Mouse (Mus musculus) midbrain, postnatal 0 days (tissue): ENCODE results near the gene 2900026A02Rik. TPM values are rescaled to one million over a fixed set of nuclear protein-coding genes. Genes with fewer than 3 reads are reported as not detected.

Source experiments
- ATAC-seq: fragments of 200-750 bp; cut with Nextera tagmentation; 2 replicates; pipeline ENCODE4 v1.8.0; 2017; ENCODE audit warnings: moderate number of reproducible peaks, mild to moderate bottlenecking, moderate TSS enrichment, moderate library complexity; ENCODE audit not compliant: low FRiP score
- DNase-seq: peaks from one replicate; pipeline ENCODE4 v3.0.0-alpha.2; 2015; ENCODE audit warnings: low spot score
- H3K27ac ChIP-seq: fragments of 300-500 bp; sonication (generic); 2 replicates; pipeline ENCODE4 v1.5.1; 2014; ENCODE audit warnings: low read depth, mild to moderate bottlenecking, low read length, mixed read lengths
- H3K27me3 ChIP-seq: fragments of 300-500 bp; sonication (generic); 2 replicates; pipeline ENCODE4 v1.6.1; 2014; ENCODE audit warnings: low read length, control low read depth, mixed read lengths; ENCODE audit not compliant: insufficient read depth
- H3K36me3 ChIP-seq: fragments of 300-500 bp; sonication (generic); 2 replicates; pipeline ENCODE4 v1.6.1; 2014; ENCODE audit warnings: low read length, control low read depth, mixed read lengths; ENCODE audit not compliant: insufficient read depth
- H3K4me1 ChIP-seq: fragments of 300-500 bp; sonication (generic); 2 replicates; pipeline ENCODE4 v1.6.1; 2014; ENCODE audit warnings: mild to moderate bottlenecking, control low read depth, antibody characterized with exemption, low read length, mixed read lengths; ENCODE audit not compliant: insufficient read depth
- H3K4me2 ChIP-seq: fragments of 300-500 bp; sonication (generic); 2 replicates; pipeline ENCODE4 v1.6.1; 2014; ENCODE audit warnings: low read depth, mild to moderate bottlenecking, low read length, mixed read lengths; ENCODE audit not compliant: poor library complexity, severe bottlenecking
- H3K4me3 ChIP-seq: fragments of 300-500 bp; sonication (generic); 2 replicates; pipeline ENCODE4 v1.5.1; 2014; ENCODE audit warnings: low read depth, mild to moderate bottlenecking, low read length, moderate library complexity
- H3K9ac ChIP-seq: fragments of 300-500 bp; sonication (generic); replicated peaks from 2 replicates; pipeline ENCODE4 v1.6.1; 2014; ENCODE audit warnings: mild to moderate bottlenecking, low read length, moderate library complexity, mixed read lengths; ENCODE audit not compliant: poor library complexity, severe bottlenecking
- H3K9me3 ChIP-seq: fragments of 300-500 bp; sonication (generic); 2 replicates; pipeline ENCODE4 v1.6.1; 2016; ENCODE audit warnings: low read length, control low read depth
- CTCF ChIP-seq: IDR thresholded peaks from 2 replicates; pipeline ENCODE4 v1.5.1; 2016; ENCODE audit warnings: antibody characterized with exemption, mild to moderate bottlenecking
- WGBS: fragments of 180-500 bp; shearing (Covaris S2); extraction: QIAGEN DNeasy Blood & Tissue Kit; methylation state at CpG from one replicate; pipeline ENCODE4 v1.1.7; 2014; 5-methylcytosine and 5-hydroxymethylcytosine counted together
- polyA plus RNA-seq: library from polyadenylated mRNA; unstranded; fragments of >200 nt; fragmentation: Nextera tagmentation; extraction: Ambion mirVana; gene quantifications from 2 replicates; pipeline ENCODE4 v1.2.1, GENCODE M21; 2015
- total RNA-seq: library from RNA; depleted of rRNA; stranded (reverse); fragments of >200 nt; gene quantifications from 2 replicates; pipeline ENCODE4 v1.2.3, GENCODE M21; 2014

The 2900026A02Rik gene
- total and polyA plus RNA-seq, 2 experiments from 2014 or later = 3.8 to 11.8 TPM

- no peaks in the 10 kb centered on the region for H3K36me3 ChIP-seq
- H3K4me1 ChIP-seq = peaks cover 9% of the 10 kb centered on the region; the same call in 1 of the 2 replicates
- peak overlapping the region; percentile 96 for H3K4me2 ChIP-seq
- peak overlapping the region; percentile 70 for H3K9ac ChIP-seq
- H3K9me3 ChIP-seq = no peaks in the 10 kb centered on the region
- ATAC-seq = peak; percentile 39
- no peaks in the 10 kb centered on the region for H3K27me3 ChIP-seq
- peak overlapping the region; percentile 71 for H3K27ac ChIP-seq
- TF ChIP-seq CTCF = no peak
- H3K4me3 ChIP-seq = peak overlapping the region; percentile 53
- DNase-seq = no peak
- WGBS = 63% methylated on average over 7 of the region's 7 CpGs
These were observed 81.8 kb downstream of the 2900026A02Rik start for GRCm38 (mm10) chr5:113139064-113139726.

- H3K4me1 ChIP-seq = peaks cover 9% of the 10 kb centered on the region; the same call in 1 of the 2 replicates
- TF ChIP-seq CTCF = peak; percentile 61
- peak overlapping the region; percentile 53 for H3K4me3 ChIP-seq
- H3K27me3 ChIP-seq = no peaks in the 10 kb centered on the region
- ATAC-seq = peak; percentile 50; the same call in 1 of the 2 replicates
- H3K9me3 ChIP-seq = no peaks in the 10 kb centered on the region
- H3K4me2 ChIP-seq = peak overlapping the region; percentile 96
- H3K9ac ChIP-seq = peak overlapping the region; percentile 70
- DNase-seq = peak; percentile 58
- peak overlapping the region; percentile 71 for H3K27ac ChIP-seq
- WGBS = 0% methylated on average over 42 of the region's 43 CpGs
- no peaks in the 10 kb centered on the region for H3K36me3 ChIP-seq
These were observed 82.5 kb downstream of the 2900026A02Rik start for GRCm38 (mm10) chr5:113138319-113139063.

- DNase-seq (no peak), ATAC-seq (no peak)
- Histone ChIP-seq H3K4me2 (peak overlapping the region; percentile 96), H3K27me3 (no peaks in the 10 kb centered on the region), H3K36me3 (no peaks in the 10 kb centered on the region), H3K9me3 (no peaks in the 10 kb centered on the region), H3K4me3 (peak overlapping the region; percentile 53), H3K4me1 (peaks cover 9% of the 10 kb centered on the region; the same call in 1 of the 2 replicates), H3K9ac (peak overlapping the region; percentile 70), H3K27ac (peak overlapping the region; percentile 71; the same call in 1 of the 2 replicates)
- TF ChIP-seq CTCF = no peak
- WGBS = 15% methylated on average over 36 of the region's 36 CpGs
These were observed 83.2 kb downstream of the 2900026A02Rik start for GRCm38 (mm10) chr5:113137691-113138318.

GRCm38 (mm10) chr5:113136951-113137487 lies 84.0 kb downstream of the 2900026A02Rik start:
- ATAC-seq (no peak), DNase-seq (no peak)
- TF ChIP-seq CTCF = no peak
- WGBS = 73% methylated on average over 13 of the region's 13 CpGs
- Histone ChIP-seq H3K4me3 (peak overlapping the region; percentile 53), H3K4me2 (peak overlapping the region; percentile 96), H3K27me3 (no peaks in the 10 kb centered on the region), H3K9me3 (no peaks in the 10 kb centered on the region), H3K9ac (peak overlapping the region; percentile 70; the same call in 1 of the 2 replicates), H3K4me1 (peaks cover 9% of the 10 kb centered on the region; the same call in 1 of the 2 replicates), H3K27ac (peak overlapping the region; percentile 71; the same call in 1 of the 2 replicates), H3K36me3 (no peaks in the 10 kb centered on the region)

DNA sequence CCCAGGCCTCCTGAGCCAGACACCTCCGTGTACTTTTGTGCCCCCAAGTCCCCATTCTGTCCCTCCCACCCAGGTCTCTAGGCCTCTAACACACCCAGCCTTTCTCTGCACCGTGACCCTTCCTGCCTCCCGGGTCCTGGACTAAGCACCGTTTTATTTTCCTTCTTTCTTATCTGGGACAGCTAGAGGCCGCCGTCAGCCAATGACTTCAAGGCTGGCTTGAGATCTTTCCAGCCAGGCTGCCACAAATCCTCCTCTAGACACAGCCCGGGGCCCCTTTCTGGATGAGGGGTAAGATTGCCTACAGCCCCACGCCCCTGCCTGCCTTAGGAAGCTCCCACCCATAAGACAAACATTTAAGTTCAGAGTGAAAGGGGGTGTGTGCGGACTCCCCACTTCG lies 85.5 kb downstream of the 2900026A02Rik start:
- Histone ChIP-seq H3K27ac (no peak overlapping the region), H3K27me3 (no peaks in the 10 kb centered on the region), H3K36me3 (no peaks in the 10 kb centered on the region), H3K4me3 (no peak overlapping the region), H3K9ac (peak overlapping the region; percentile 30), H3K4me2 (peak overlapping the region; percentile 96), H3K4me1 (peaks cover 9% of the 10 kb centered on the region; the same call in 1 of the 2 replicates), H3K9me3 (no peaks in the 10 kb centered on the region)
- 33% methylated on average over 10 of the region's 10 CpGs for WGBS
- TF ChIP-seq CTCF = no peak
- ATAC-seq (no peak), DNase-seq (no peak)
